Mouse (Mus musculus) adrenal gland, adult 8-10 months (tissue): ENCODE data around the gene Spp2. TPM values are rescaled to one million over a fixed set of nuclear protein-coding genes. Genes with fewer than 3 reads are reported as not detected.
A peak's percentile ranks its signal among the peaks of the same experiment; 100 is the strongest.
"Not testable (repeated sequence)": the region's sequence is repeated elsewhere in the genome, so short reads cannot be mapped to it uniquely, and the experiment has no call there.

Experiments
- DNase-seq: peaks from one replicate; pipeline ENCODE4 v3.0.0; 2022
- total RNA-seq, 4 experiments: library from RNA; stranded (reverse); gene quantifications; 2 replicates each; pipeline ENCODE4 v1.2.4; 2022

The Spp2 gene
- total RNA-seq, 4 experiments from 2014 or later = not detected

DNA sequence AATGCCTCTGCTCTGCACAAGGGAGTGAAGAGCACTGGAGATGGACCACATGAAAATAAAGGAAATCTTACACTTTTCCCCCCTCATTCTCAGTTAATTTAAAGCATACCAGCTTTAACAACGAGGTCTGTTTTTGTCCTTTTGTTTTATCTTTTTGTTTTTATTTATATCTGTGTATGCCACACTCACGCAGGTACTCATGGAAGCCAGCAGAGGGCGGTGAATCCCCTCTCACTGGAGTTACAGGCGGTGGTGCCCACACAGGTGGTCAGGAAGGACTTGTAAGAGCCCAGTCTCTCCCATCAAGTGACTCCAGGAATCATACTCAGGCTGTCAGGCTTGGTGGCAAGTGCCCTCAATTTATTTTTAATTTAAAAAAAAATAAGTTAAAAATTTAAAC, 27.3 kb downstream of the Spp2 start:
- no peak for DNase-seq

DNA sequence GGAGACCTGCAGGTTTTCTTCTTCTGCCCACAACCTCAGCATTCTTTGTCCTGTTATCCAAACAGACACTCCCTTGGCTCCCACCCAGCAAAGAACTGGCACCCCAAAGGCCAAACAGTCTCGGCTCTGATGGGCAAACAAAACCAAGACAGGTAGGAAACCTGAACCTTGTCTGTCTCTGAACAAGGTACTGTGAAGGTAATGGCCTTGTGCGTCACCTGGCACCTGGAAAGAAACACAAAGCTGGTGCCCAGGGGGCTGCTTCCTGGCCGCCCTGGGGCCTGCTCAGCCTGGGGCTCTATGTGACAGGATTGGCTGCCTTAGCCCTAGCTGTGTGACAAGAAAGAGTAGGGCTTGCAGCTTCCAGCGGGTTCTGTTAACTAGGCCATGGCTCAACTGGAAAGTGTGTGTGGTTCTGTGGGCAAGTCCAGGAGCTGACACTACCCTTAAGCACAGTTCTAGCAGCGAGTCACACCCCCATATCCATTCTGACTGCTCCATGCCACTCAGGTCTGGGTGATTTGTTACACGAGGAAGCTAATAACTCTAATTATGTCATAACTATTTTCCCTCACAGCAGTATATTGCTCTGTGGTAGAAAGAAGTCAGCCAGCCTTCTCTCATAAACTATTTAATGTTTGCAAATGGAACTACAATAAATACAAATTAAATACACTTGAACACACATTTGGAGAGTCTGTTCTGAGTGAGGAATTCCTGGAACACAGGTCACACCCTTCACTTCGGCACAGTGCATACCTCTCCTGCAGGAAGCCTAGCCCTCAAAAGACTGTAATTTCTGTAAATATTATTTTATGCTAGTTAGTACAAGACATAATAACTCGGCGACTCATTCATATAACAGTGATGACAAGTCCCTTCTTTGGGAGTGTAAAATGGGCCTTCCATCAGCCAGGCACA, 30.7 kb downstream of the Spp2 start:
- DNase-seq = no peak

DNA sequence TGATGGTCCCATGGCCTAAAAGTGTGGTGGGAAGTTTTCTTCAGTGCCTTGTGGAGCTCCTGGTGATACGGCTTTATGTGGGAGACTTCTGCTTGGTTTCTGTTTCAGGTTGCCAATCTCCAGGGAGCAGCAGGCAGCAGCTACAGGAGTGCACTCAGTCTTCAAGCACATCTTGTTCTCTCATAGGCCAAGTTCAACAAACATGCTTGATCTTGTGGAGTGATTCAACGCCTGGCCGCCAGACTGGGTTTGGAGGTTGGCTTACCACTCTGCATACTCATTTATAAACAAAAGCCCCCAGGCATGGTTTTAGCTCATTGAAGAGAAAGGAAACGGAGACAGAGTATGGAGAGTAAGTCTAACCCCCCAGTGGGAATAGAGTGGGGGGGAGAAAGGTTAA, 36.6 kb downstream of the Spp2 start:
- DNase-seq = no peak

DNA sequence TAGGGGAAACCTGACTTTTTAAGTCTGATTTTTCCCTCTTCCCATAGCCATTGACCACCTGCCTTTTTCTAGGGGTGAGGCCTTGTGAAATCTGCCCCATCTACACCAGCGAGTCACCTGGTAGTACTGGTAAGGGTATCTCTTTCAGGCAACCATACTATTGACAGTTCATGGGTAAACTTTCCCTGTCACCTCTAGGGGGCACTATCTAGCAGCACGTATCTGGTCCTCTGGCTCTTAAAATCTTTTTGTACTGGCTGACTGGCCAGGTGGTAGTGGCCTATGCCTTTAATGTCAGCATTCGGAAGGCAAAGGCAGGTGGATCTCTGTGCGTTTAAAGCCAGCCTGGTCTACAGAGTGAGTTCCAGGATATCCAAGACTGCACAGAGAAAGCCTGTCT, 38.6 kb downstream of the Spp2 start:
- DNase-seq = no peak

DNA sequence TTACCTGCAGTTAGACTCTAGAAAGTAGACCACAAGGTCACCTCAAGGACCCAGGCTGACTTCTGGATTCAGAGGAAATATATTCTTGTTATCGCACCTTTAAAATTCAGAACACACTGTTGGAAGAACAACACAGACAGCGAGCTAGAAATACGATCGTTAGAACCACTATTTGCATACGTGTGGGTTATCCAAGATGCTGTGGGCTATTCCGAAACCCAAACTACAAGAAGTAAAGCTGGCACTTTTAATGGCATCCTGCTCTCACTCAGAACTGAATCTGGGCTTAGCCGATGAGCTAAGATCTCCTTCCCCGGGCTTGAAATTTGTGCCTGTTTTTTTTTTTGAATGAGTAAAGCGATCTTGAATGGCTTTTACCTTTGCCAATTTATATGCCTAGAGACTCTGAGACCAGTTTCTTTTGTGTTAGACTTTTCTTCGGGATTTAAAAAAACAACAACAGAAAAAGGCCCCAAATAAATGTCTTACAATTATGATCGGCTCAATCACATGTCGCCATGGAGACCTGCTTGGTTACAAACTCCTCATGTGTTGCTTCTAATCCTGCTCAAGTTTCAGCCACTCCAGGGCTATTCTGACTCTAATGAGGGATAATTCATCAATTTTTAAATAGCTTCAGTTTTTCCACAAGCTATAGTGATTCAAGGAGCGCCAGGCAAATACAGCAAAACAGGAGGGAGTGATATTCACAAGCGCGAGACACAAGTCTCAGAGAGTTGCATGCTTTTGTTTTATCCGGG, 39.7 kb downstream of the Spp2 start:
- no peak for DNase-seq

DNA sequence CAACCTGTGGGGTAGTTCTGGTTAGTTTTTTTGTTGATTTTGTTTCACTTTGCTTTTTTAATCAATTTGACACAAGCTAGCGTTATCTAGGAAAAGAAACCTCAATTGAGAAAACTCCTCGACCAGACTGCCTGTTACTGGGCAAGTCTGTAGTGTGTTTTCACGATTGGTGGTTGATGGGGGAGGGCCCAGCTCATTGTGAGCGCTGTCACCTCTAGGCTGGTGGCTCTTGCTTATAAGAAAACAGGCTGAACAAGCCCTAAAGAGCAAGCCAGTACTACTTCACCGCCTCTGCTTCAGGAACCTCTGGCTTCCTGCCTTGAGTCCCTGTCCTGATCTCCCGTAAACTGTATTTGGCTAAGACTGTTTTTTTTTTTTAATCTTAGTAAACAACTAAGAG, 40.7 kb downstream of the Spp2 start:
- DNase-seq = no peak

DNA sequence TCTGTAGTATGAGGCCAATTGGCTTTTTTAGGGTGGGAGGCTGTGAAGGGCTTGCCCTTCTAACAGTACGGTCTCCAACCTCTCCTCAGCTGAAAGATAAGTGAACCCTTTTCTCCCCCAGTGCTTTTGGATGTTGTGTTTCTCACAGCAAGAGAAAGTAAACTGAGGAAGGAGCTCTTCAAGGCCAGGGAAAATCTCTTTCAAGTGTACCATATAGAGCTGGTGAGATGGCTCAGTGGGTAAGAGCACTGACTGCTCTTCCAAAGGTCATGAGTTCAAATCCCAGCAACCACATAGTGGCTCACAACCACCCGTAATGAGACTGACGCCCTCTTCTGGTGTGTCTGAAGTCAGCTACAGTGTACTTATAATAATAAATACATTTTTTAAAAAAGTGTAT, 41.3 kb downstream of the Spp2 start:
- not testable (repeated sequence) for DNase-seq

DNA sequence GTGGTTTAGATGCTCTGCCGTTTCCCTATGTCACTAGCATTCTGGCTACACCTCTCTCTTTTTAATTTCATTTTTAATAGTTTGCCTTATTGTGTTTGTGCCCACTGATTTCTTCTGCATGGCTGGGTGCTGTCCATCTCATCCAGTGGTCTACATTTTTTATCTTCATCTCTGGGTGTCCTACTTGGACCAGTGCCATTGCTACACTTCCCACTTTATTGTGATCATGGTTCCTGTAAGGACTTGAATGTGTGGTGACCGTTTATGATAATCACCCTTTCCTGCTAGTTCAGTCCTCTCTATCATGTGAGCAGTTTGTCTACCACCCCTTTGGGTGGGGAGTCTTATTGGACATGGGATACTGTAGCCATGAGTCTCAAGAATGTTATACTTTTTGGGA, 43.0 kb downstream of the Spp2 start:
- no peak for DNase-seq

DNA sequence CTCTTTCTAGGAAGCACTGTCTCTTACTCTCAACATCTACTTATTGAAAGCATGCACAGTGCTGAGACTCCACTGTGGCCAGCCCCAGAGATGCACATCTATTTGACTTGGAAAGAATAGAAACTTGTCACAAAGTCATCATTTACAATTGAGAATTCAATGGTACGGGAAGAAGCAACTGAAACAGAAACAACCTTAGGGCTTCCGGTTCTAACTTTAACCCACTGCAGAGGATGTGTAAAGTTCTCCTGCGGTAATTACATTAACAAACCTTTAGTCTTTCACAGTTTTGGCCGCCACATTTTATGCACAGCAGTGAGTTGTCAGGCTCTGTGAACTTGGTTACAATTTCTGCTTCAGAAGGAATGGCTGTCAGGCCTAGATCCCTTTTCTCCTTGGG, 43.9 kb downstream of the Spp2 start:
- no peak for DNase-seq

DNA sequence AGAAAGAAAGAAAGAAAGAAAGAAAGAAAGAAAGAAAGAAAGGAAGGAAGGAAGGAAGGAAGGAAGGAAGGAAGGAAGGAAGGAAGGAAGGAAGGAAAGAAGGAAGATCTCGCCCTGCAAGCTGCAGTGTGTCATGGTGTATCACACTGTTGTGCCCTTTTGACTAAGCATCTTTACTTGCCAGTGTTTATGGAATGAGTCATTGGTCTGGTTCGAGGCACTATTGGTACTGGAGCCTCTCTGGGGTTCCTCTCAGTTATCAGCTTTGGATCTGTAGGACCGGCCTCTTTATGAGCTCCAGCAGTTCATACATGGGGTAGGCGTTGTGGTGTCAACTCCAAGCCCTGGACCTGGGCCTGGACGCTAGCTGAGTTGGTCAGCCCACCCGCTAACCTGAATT, 45.4 kb downstream of the Spp2 start:
- no peak for DNase-seq

DNA sequence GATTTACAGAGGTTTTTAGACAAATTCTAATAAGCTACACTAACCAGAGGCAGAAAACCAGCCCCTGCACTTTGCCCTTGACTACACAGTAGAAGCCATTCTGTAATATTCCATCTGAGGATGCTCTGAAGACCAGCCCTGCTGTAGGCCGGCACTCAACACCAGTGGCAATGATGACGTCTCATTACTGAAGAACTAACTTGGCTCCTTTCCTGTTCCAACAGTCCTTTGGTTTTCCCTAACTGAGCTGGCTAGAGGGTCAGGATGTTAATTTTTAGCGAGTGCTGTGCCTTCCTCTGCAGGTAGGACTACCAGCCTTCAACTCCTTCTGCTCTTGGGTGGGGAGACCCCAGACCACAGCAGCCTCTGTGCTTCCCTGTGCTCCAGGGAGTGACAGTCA, 47.9 kb downstream of the Spp2 start:
- no peak for DNase-seq

DNA sequence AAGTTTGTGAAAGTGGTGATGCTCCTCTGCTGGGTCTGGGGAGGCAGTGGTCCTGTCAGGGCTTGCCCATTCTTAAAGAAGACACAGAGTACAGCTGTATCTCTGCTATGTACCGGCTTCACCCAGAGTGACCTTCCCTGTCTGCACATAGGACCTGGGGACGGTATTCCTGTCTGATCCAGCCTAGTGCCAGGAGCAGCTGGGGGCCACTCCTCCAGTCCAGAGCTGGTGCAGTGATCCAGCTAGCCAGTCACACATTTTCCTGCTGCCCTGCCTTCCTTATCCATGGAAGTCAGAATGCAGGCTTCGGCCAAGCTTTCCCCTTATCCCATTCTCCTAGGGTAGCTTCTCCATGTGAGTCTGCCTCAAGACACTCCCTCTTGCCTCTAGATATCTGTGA, 49.0 kb downstream of the Spp2 start:
- no peak for DNase-seq

DNA sequence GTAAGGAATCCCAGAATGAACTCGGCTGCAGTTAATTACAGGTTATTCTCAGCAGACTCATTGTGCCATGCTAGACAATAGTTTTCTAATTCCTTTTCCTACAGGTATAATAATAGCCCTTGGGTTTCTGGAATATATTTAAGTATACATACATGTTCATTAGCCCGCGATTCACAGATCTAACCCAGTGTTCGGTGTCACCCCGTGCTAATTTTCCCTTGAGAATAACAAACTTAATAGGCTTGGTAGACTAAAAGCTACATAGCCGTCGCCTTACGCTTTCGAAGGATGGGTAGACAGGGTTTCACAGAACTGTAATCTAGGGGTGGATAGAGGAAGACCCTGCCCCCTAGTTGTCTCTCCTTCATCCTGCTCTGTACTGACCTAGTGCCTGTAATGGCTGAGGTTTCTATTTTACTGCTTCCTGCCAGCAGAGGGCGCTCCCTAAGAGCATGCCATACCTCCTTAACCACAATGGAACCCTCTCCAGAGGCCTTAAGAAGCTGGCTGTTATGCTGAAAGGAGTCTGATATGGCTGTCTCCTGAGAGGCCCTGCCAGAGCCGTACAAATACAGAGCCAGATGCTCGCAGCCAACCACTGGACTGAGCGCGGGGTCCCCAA, 49.8 kb downstream of the Spp2 start:
- peak; percentile 55 for DNase-seq

DNA sequence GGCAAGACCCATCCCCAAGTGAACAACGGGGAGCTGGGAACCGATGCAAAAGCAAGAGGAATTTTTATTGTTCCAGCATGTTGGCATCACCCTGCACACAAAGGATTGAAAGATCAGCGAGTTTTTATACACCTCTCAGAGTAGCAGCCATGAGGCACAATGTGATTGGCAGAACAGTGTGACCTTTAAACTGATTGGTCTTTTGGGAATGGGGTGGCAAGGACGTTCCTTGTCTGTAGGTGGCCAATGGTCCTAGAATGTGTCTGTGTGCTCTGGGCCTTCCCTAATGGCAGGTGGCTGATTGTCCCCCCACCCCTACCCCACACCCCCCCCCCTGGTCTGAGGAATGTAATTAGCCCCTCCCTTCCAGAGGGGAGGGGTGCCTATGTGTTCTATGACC, 52.4 kb downstream of the Spp2 start:
- DNase-seq = no peak

DNA sequence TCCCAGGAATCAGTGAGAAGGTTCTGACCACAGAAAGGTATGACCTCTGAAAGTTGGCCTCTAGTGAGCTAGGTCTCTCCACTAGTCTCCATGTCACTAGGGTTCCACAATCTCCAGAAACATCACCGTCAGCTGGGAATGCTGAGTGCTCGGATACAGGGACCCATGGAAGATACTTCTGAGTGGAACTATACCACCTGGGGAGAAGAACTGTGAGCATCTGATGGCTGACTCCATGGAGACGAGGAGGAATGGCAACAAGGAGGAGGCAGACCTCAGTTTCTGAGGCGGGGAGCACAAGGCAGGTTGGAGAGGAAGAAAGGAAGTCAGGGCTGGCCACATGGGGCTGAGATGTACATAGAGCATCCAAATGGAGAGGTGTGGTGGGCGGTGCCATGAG, 52.9 kb downstream of the Spp2 start:
- no peak for DNase-seq

DNA sequence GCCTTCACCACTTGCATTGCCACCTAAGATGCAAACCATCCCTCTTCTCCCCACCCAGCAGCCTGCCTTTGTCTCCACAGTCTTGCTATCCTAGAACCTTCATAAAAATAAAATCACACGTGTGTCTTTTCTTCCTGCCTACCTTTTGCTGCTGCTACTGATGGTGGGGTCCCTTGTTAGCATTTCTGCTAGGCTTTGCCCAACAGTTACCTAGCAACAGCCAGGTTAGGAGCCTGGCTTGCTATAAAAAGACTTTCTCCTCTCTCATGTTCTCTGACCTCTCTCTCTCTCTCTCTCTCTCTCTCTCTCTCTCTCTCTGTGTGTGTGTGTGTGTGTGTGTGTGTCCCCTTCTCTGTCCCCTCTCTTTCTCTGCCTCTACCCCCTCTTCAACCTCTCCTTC, 54.3 kb downstream of the Spp2 start:
- no peak for DNase-seq

DNA sequence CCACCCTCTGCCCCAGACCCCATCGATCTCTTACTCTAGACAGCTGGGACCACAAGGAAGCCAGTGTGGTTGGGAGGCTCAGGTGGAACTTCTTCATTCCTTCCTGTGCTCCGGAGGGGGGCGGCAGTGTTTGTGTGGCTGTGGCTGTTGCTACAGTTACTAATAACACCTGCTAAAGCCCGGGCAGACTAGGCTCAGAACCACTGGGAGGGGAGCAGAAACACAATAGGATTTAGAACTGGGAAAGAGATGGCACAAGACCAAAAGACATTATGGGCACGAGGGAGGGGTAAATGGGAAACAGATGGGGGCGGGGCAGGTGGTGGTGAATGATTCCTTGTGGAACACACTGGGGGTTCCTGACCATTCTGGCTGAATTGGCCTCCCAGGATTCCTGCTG, 55.7 kb downstream of the Spp2 start:
- DNase-seq = no peak

DNA sequence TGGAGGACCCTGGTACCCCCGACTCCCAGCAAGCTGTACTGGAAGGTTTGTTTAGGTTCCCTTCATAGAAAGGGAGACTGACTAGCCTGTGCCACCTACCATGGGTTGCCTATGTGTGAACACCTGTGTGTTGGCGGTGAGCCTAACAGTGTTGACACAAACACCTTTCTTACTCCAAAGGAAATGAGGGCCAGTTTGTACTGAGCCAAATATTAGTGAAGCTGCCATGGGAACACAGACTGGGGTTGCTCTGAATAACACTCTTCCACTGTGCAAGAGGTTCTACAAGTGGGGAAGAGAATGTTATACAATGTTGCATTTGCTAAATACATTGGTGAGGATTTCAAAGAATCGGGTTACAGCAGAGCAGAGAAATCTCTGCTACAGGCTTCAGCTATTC, 56.5 kb downstream of the Spp2 start:
- DNase-seq = no peak

DNA sequence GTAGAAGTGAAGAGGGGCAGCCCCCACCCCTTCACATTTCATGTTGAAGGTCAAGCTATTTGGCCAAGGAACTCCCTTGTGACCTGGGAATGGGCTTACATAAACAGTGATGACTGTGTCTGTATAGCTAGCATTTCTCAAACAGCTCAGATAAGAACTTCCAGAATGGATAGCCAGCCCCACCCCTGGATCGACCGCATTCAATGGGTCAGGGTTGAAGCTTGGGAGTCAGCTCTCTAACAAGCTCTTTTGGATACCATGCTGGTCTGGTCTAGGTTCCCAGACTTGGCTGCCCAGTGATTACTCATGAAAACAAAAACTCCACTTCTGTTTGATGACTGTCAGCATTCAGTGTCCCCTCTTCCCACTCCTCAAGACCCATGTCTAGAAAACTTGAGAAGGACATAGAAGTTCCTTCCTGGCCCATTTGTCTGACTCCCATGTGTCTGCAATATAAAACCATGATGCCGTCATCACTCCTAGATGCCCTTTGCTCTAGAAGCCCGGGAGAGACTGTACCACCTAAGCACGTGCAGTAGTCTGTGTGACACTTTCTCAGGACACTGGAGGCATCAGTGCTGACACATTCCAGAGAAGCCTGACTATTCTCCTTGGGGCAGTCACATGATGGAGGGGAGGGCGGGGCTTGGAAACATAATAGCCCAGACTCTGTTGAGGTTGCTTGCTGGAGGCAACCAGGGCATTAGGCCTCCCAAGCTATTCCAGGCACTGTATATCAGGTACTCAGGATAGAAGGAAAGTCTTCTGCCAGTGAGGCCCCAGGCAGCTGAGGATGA, 57.5 kb downstream of the Spp2 start:
- no peak for DNase-seq

DNA sequence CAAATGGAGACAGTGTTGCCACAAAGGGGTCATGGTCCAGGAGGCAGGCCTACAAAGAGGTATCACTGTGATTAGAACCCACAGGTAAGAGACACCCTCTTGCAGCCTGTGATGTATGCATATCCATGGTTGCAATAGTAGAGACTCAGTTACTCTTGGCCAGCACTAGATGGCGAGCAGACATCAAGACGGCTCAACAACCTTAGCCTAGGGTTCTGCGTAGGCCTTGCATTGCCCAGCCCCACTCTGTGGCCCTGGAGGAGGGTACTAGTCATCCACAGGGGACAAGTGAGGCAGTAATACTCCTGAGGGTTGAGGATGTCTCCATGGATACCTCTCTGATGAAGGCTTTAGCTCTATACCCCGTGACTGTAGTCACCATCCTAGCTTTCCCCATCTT, 59.0 kb downstream of the Spp2 start:
- peak; percentile 21 for DNase-seq

DNA sequence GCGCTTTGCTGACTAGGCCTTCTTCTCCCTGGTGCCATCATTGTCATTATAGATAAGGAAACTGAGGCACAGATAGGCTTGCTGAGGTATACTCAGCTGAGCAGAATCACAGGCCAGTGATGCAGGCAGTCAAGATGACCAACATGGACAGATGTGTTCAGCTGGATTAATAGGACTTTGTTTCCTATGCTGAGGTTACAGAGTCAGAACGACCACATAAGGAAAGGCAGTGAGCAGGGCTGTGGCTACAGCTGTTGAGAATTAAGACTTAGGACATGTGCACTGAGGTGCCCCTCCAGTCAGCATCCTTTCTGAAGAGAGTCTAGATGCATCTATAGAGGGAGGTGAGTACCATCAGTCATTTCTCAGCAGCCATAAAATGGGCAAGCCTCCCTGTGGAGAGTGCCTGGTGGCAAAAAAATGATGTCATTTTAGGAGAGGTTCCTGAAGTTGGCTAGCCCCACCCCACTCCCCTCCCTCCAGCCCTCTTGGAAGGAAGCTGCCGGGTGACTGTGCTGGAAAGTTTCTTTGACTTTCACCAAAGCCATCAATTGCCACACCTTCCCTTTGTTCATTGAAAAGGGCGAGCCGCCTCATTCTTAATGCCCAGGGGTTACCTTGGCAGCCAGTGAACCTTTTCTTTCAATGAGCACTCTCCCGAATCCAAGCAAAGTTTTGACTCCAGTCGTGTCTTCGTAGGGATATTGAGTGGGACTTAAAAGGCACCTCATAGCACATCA, 59.7 kb downstream of the Spp2 start:
- no peak for DNase-seq

DNA sequence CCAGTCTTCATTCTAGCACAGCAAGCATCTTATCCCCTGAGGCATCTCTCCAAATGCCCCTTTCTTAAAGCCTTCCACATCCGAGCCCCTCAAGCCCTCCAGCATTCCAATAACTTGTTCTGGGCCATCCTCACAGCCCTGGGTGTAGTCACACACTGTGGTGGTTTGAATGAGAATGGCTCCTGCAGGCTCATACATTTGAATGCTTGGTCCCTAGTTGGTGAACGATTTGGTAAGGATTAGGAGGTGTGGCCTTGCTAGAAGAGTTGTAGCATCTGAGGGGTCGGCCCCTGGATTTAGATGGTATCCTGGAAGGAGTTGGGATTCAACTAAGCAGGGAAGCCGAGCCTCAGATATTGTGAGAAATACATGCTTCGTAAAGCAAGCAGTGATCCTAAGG, 61.1 kb downstream of the Spp2 start:
- no peak for DNase-seq
